Mouse (Mus musculus) limb, embryonic 10.5 days (tissue): ENCODE results near the gene Avpr2. TPM values are rescaled to one million over a fixed set of nuclear protein-coding genes. Genes with fewer than 3 reads are reported as not detected.
A peak's percentile ranks its signal among the peaks of the same experiment; 100 is the strongest.

Experiments used
- DNase-seq: peaks from one replicate; pipeline ENCODE4 v3.0.0-alpha.2; 2017; ENCODE audit warnings: low spot score
- H3K27ac ChIP-seq: fragments of 300-500 bp; sonication (generic); 2 replicates; pipeline ENCODE4 v1.5.1; 2016; ENCODE audit warnings: mild to moderate bottlenecking
- H3K27me3 ChIP-seq: fragments of 300-500 bp; sonication (generic); 2 replicates; pipeline ENCODE4 v1.6.1; 2016; ENCODE audit warnings: low read depth, mild to moderate bottlenecking; ENCODE audit not compliant: poor library complexity, severe bottlenecking
- H3K36me3 ChIP-seq: fragments of 300-500 bp; sonication (generic); 2 replicates; pipeline ENCODE4 v1.6.1; 2016; ENCODE audit warnings: mild to moderate bottlenecking, moderate library complexity
- H3K4me1 ChIP-seq: fragments of 300-500 bp; sonication (generic); 2 replicates; pipeline ENCODE4 v1.6.1; 2016
- H3K4me3 ChIP-seq: fragments of 300-500 bp; sonication (generic); 2 replicates; pipeline ENCODE4 v1.5.1; 2016; ENCODE audit warnings: mild to moderate bottlenecking, moderate library complexity
- H3K9me3 ChIP-seq: fragments of 300-500 bp; sonication (generic); replicated peaks from 2 replicates; pipeline ENCODE4 v1.6.1; 2016; ENCODE audit warnings: mild to moderate bottlenecking
- WGBS: fragments of 180-500 bp; shearing (Covaris S2); methylation state at CpG from one replicate; pipeline ENCODE4 v1.1.7; 2016; 5-methylcytosine and 5-hydroxymethylcytosine counted together
- polyA plus RNA-seq: library from polyadenylated mRNA; unstranded; fragments of >200 nt; fragmentation: Nextera tagmentation; extraction: Ambion mirVana; gene quantifications from 2 replicates; pipeline ENCODE4 v1.2.1, GENCODE M21; 2016

Avpr2 gene
- polyA plus RNA-seq: 0.10 TPM in 2 replicates

GRCm38 (mm10) chrX:73891551-73892152 is at the start of gene Avpr2:
Avpr2 (plus strand) TSS chrX:73892102.
- no peak within 1 kb of the TSS for H3K4me3 ChIP-seq
- 64% methylated on average over 6 of the region's 6 CpGs for WGBS
- H3K27ac ChIP-seq: no peak within 1 kb of the TSS
- no peaks in the 10 kb centered on the region for H3K4me1 ChIP-seq
- H3K36me3 ChIP-seq: no peaks in the 10 kb centered on the region
- DNase-seq: no peak
- H3K9me3 ChIP-seq: no peaks in the 10 kb centered on the region
- peaks cover 62% of the 10 kb centered on the region for H3K27me3 ChIP-seq

- H3K36me3 ChIP-seq: no peaks in the 10 kb centered on the region
- peaks cover 42% of the 10 kb centered on the region for H3K27me3 ChIP-seq
- no peak overlapping the region for H3K4me3 ChIP-seq
- H3K9me3 ChIP-seq: no peaks in the 10 kb centered on the region
- no peak for DNase-seq
- 82% methylated on average over 9 of the region's 9 CpGs for WGBS
- no peaks in the 10 kb centered on the region for H3K4me1 ChIP-seq
- no peak overlapping the region for H3K27ac ChIP-seq
Measured at GRCm38 (mm10) chrX:73854326-73855086, 37.4 kb upstream of the Avpr2 start.

GRCm38 (mm10) chrX:73855087-73855408 is 36.9 kb upstream of the Avpr2 start:
- Histone ChIP-seq H3K4me1 (no peaks in the 10 kb centered on the region), H3K9me3 (no peaks in the 10 kb centered on the region), H3K27me3 (peaks cover 47% of the 10 kb centered on the region), H3K27ac (no peak overlapping the region), H3K4me3 (no peak overlapping the region), H3K36me3 (no peaks in the 10 kb centered on the region)
- WGBS: 73% methylated on average over 3 of the region's 3 CpGs
- DNase-seq: no peak

GRCm38 (mm10) chrX:73864692-73865091 is 27.2 kb upstream of the Avpr2 start:
- Histone ChIP-seq H3K4me3 (no peak overlapping the region), H3K9me3 (no peaks in the 10 kb centered on the region), H3K36me3 (no peaks in the 10 kb centered on the region), H3K4me1 (0 out of 2 replicates have a peak, but pooled peaks cover 6% of the 10 kb centered on the region), H3K27ac (no peak overlapping the region), H3K27me3 (peaks cover 46% of the 10 kb centered on the region)
- DNase-seq: no peak
- WGBS: 56% methylated on average over 3 of the region's 3 CpGs

- Histone ChIP-seq H3K27me3 (peaks cover 33% of the 10 kb centered on the region), H3K27ac (no peak overlapping the region), H3K36me3 (no peaks in the 10 kb centered on the region), H3K9me3 (no peaks in the 10 kb centered on the region), H3K4me1 (0 out of 2 replicates have a peak, but pooled peaks cover 6% of the 10 kb centered on the region), H3K4me3 (no peak overlapping the region)
- WGBS: 19% methylated on average over 3 of the region's 3 CpGs
- no peak for DNase-seq
Measured at GRCm38 (mm10) chrX:73867256-73867655, 24.6 kb upstream of the Avpr2 start.

- H3K4me3 ChIP-seq: no peak overlapping the region
- H3K9me3 ChIP-seq: no peaks in the 10 kb centered on the region
- H3K27me3 ChIP-seq: peaks cover 34% of the 10 kb centered on the region; the same call in 1 of the 2 replicates
- H3K27ac ChIP-seq: no peak overlapping the region
- no peak for DNase-seq
- 90% methylated on average over 1 of the region's 1 CpGs for WGBS
- H3K36me3 ChIP-seq: no peaks in the 10 kb centered on the region
- 0 out of 2 replicates have a peak, but pooled peaks cover 6% of the 10 kb centered on the region for H3K4me1 ChIP-seq
Measured at GRCm38 (mm10) chrX:73867852-73868251, 24.1 kb upstream of the Avpr2 start.

- Histone ChIP-seq H3K36me3 (no peaks in the 10 kb centered on the region), H3K9me3 (no peaks in the 10 kb centered on the region), H3K4me3 (no peak overlapping the region), H3K27ac (no peak overlapping the region), H3K4me1 (0 out of 2 replicates have a peak, but pooled peaks cover 6% of the 10 kb centered on the region), H3K27me3 (peaks cover 36% of the 10 kb centered on the region; the same call in 1 of the 2 replicates)
- DNase-seq: peak; percentile 72
- 12% methylated on average over 5 of the region's 5 CpGs for WGBS
Measured at GRCm38 (mm10) chrX:73869334-73869733, 22.6 kb upstream of the Avpr2 start.

- H3K27ac ChIP-seq: no peak overlapping the region
- 0 out of 2 replicates have a peak, but pooled peaks cover 6% of the 10 kb centered on the region for H3K4me1 ChIP-seq
- no peaks in the 10 kb centered on the region for H3K36me3 ChIP-seq
- no peak overlapping the region for H3K4me3 ChIP-seq
- H3K27me3 ChIP-seq: peaks cover 39% of the 10 kb centered on the region
- no peaks in the 10 kb centered on the region for H3K9me3 ChIP-seq
- no peak for DNase-seq
Measured at GRCm38 (mm10) chrX:73871474-73871873, 20.4 kb upstream of the Avpr2 start.

GRCm38 (mm10) chrX:73871956-73872355 is 19.9 kb upstream of the Avpr2 start:
- Histone ChIP-seq H3K9me3 (no peaks in the 10 kb centered on the region), H3K27me3 (peaks cover 39% of the 10 kb centered on the region), H3K27ac (no peak overlapping the region), H3K4me1 (0 out of 2 replicates have a peak, but pooled peaks cover 4% of the 10 kb centered on the region), H3K36me3 (no peaks in the 10 kb centered on the region), H3K4me3 (no peak overlapping the region)
- no peak for DNase-seq
- 36% methylated on average over 1 of the region's 1 CpGs for WGBS

- Histone ChIP-seq H3K27ac (no peak overlapping the region), H3K27me3 (peaks cover 64% of the 10 kb centered on the region), H3K9me3 (no peaks in the 10 kb centered on the region), H3K4me1 (peaks cover 2% of the 10 kb centered on the region; the same call in 1 of the 2 replicates), H3K36me3 (no peaks in the 10 kb centered on the region), H3K4me3 (no peak overlapping the region)
- 72% methylated on average over 2 of the region's 2 CpGs for WGBS
- no peak for DNase-seq
Measured at GRCm38 (mm10) chrX:73875881-73876280, 16.0 kb upstream of the Avpr2 start.

- peaks cover 74% of the 10 kb centered on the region for H3K27me3 ChIP-seq
- no peaks in the 10 kb centered on the region for H3K36me3 ChIP-seq
- DNase-seq: no peak
- 73% methylated on average over 1 of the region's 1 CpGs for WGBS
- H3K9me3 ChIP-seq: no peaks in the 10 kb centered on the region
- no peak overlapping the region for H3K27ac ChIP-seq
- H3K4me3 ChIP-seq: no peak overlapping the region
- peaks cover 8% of the 10 kb centered on the region; the same call in 1 of the 2 replicates for H3K4me1 ChIP-seq
Measured at GRCm38 (mm10) chrX:73877014-73877413, 14.9 kb upstream of the Avpr2 start.

GRCm38 (mm10) chrX:73880194-73881035 is 11.5 kb upstream of the Avpr2 start:
- DNase-seq: peak; percentile 42

More at GRCm38 (mm10) chrX:73880194-73881035, 11.5 kb upstream of the Avpr2 start:
- no peaks in the 10 kb centered on the region for H3K9me3 ChIP-seq
- WGBS: 14% methylated on average over 39 of the region's 48 CpGs
- H3K4me1 ChIP-seq: peaks cover 8% of the 10 kb centered on the region; the same call in 1 of the 2 replicates
- H3K27ac ChIP-seq: no peak overlapping the region
- peak overlapping the region; percentile 49 for H3K4me3 ChIP-seq
- peaks cover 66% of the 10 kb centered on the region for H3K27me3 ChIP-seq
- H3K36me3 ChIP-seq: no peaks in the 10 kb centered on the region
